Mouse (Mus musculus) cerebellum, adult 11 months (tissue): Measurements from ENCODE around the gene Thra.

ENCODE experiments used
- DNase-seq: peaks from one replicate; pipeline ENCODE4 v3.0.0; 2022

Thra gene

GRCm38 (mm10) chr11:98766816-98767215 lies 26.4 kb downstream of the Thra start:
- no peak for DNase-seq

- no peak for DNase-seq
Observed at GRCm38 (mm10) chr11:98767276-98767675, 26.8 kb downstream of the Thra start.

GRCm38 (mm10) chr11:98767713-98768112 lies 27.3 kb downstream of the Thra start:
- no peak for DNase-seq

- DNase-seq, result no peak
Observed at GRCm38 (mm10) chr11:98768127-98769006, 27.9 kb downstream of the Thra start.

GRCm38 (mm10) chr11:98769007-98769954 lies 28.8 kb downstream of the Thra start:
- no peak for DNase-seq

- DNase-seq, result no peak
Observed at GRCm38 (mm10) chr11:98770096-98770975, 29.9 kb downstream of the Thra start.

- no peak for DNase-seq
Observed at GRCm38 (mm10) chr11:98771131-98771530, 30.7 kb downstream of the Thra start.

GRCm38 (mm10) chr11:98771844-98772525 lies 31.5 kb downstream of the Thra start:
- DNase-seq, result no peak

- DNase-seq, result no peak
Observed at GRCm38 (mm10) chr11:98772667-98773171, 32.3 kb downstream of the Thra start.

- peak; percentile 100 for DNase-seq
Observed at GRCm38 (mm10) chr11:98773635-98774295, 33.3 kb downstream of the Thra start.

GRCm38 (mm10) chr11:98774582-98775347 lies 34.3 kb downstream of the Thra start, which contains the start of gene Nr1d1:
Nr1d1 (minus strand) TSS chr11:98775333.
- no peak for DNase-seq

GRCm38 (mm10) chr11:98775348-98776051 lies 35.1 kb downstream of the Thra start:
- DNase-seq, result peak; percentile 100

GRCm38 (mm10) chr11:98776052-98776764 lies 35.8 kb downstream of the Thra start:
- DNase-seq, result no peak

- DNase-seq, result no peak
Observed at GRCm38 (mm10) chr11:98776843-98777590, 36.6 kb downstream of the Thra start.

GRCm38 (mm10) chr11:98777888-98778287 lies 37.5 kb downstream of the Thra start:
- no peak for DNase-seq

GRCm38 (mm10) chr11:98781851-98782512 lies 41.5 kb downstream of the Thra start:
- DNase-seq, result no peak

GRCm38 (mm10) chr11:98782651-98783235 lies 42.3 kb downstream of the Thra start:
- DNase-seq, result no peak
